Mouse (Mus musculus) CH12.LX (cell line): Measurements from ENCODE around the gene Hist1h3i.

Source experiments
- CTCF ChIP-seq, 2 experiments: IDR thresholded peaks in 1 of 2; conservative IDR thresholded peaks in 1 of 2; 2 replicates each; pipeline ENCODE4 v1.5.1; 2011 to 2012; ENCODE audit warnings: low read depth in 2 of 2, low read length in 2 of 2, improper control_type of control experiment in 1 of 2, inconsistent platforms in 1 of 2, mild to moderate bottlenecking in 1 of 2, moderate library complexity in 1 of 2
- EP300 ChIP-seq: IDR thresholded peaks from 2 replicates; pipeline ENCODE4 v1.6.1; 2011; ENCODE audit warnings: low read length, improper control_type of control experiment
- MAFK ChIP-seq: IDR thresholded peaks from 2 replicates; pipeline ENCODE4 v1.6.1; 2011; ENCODE audit warnings: low read length, improper control_type of control experiment; ENCODE audit not compliant: insufficient replicate concordance
- MAX ChIP-seq: IDR thresholded peaks from 2 replicates; pipeline ENCODE4 v1.6.1; 2011; ENCODE audit warnings: low read length, improper control_type of control experiment
- MAZ ChIP-seq: IDR thresholded peaks from 2 replicates; pipeline ENCODE4 v1.6.1; 2012; ENCODE audit warnings: low read depth, mild to moderate bottlenecking, inconsistent platforms, low read length, improper control_type of control experiment, moderate library complexity
- MYC ChIP-seq: IDR thresholded peaks from 2 replicates; pipeline ENCODE4 v1.6.1; 2011; ENCODE audit warnings: low read depth, mild to moderate bottlenecking, improper control_type of control experiment, low read length
- POLR2A ChIP-seq: IDR thresholded peaks from 2 replicates; pipeline ENCODE4 v1.6.1; 2011; ENCODE audit warnings: low read depth, mild to moderate bottlenecking, improper control_type of control experiment, low read length
- TBP ChIP-seq: conservative IDR thresholded peaks from 2 replicates; pipeline ENCODE4 v1.6.1; 2011; ENCODE audit warnings: low read depth, low read length, improper control_type of control experiment
- TCF12 ChIP-seq: IDR thresholded peaks from 2 replicates; pipeline ENCODE4 v1.6.1; 2014; ENCODE audit warnings: low read depth, mild to moderate bottlenecking, inconsistent platforms, low read length, improper control_type of control experiment
- ZNF384 ChIP-seq: IDR thresholded peaks from 2 replicates; pipeline ENCODE4 v1.6.1; 2012; ENCODE audit warnings: low read depth, low read length, improper control_type of control experiment, inconsistent platforms

DNA sequence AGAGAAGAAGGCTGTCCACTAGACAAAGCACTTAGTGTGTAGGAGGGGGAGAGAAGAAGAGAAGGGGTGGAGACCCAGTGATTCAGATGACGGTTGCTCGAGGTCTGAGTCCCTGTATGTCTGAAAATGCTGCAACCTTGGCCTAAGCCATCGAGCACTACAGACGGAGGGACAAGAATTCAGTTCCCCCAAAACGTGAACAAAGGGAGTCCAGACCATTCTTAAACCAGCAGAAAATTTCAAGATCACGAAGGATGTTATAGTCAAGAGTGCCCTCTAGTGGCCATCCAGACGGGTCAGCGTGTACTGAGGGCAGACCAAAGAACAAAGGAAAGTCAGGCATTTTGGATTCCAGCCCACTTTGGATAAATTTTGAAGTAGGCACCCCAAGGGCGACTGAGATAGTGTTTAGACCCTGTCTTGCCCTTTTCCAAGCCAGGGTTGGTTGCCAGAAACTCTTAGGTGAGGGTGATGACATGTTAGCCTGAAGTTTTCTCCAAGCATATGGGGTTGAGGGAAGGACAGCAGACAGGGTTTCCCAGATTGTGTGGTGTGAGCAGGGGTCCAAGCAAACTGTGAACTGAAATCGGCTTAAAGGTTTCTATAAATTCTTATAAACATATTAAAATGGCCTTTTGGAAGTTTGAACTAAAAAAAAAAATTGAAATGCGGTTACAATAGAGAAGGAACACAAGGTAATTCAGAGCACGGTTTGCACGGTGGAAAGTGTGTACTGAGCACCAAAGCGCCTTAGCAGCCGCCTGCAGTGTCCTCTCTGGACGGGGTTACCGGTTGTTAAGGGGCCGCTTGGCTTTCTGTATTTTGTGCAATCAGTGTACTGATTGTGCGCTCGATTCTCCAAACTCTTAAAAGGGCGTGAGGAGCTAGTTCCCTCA lies 48.9 kb downstream of the Hist1h3i start:
- TF ChIP-seq TCF12 (0 out of 2 replicates have a peak, but pooled peaks have one; percentile 15), MAFK (no peak), CTCF (conservative IDR thresholded peaks at IDR 0.05 in 1 of 2, IDR thresholded peaks at IDR 0.05 in 1 of 2; ENCODE audit: low read depth in 2 of 2, low read length in 2 of 2) (peak; percentile 79 to 87), ZNF384 (no peak), MAZ (no peak), TBP (0 out of 2 replicates have a peak, but pooled peaks have one; percentile 50), MAX (peak; percentile 79), EP300 (no peak), POLR2A (no peak), MYC (peak; percentile 80)
